Mouse (Mus musculus): Measurements from ENCODE around the gene Tada2a. TPM values are rescaled to one million over a fixed set of nuclear protein-coding genes. Genes with fewer than 3 reads are reported as not detected.

Tada2a gene
- polyA plus RNA-seq, 1 experiment from 2014 or later, result 31.0 TPM

DNA sequence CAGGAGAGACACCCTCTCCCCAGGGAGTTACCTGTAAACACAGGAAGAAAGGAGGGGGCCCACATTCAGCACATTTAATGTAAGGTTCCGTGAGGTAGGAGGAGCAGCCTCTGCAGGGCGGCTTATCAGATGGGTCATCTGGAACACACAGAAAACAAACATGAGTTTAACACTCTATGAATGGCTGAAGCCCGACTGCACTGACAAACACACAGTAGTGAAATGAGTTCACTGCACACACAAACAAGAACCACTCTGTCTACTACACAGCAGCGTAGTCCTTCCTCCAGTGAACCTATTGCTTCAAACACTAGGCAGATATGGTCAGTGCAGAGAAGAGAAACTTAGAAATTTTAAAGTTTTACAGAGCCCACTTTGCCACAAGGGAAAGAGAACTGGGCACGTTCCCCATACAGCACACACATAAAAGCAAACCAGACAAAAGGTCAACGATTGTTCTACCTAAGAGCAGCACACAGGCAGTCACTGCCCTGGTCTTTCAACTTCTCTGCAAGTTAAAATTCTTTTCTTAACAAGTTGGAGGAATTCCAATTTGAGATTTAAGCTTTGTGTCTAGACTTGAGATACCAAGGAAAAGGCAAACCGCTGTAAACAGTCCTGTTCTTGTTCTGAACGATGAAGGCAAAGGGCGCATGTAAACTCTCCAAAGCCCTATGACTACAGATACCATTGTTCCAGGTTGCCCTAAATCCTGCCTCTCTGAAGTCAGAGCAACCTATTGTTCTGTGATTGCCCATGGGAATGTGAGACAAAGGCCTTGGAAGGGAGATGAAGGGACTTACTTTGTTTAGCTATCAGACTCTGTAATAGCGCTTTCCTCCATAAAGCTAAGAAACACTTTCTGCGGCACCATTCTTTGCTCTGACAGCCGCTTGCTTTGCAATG lies 8.1 kb downstream of the Tada2a start:
- H3K4me1 ChIP-seq (ENCODE audit: control insufficient read depth, insufficient read depth, low read length), result no peaks in the 10 kb centered on the region
- no peak overlapping the region for H3K4me3 ChIP-seq (replicated peaks; ENCODE audit: low read depth, low read length)
- H3K9me3 ChIP-seq (ENCODE audit: control insufficient read depth, low read length), result no peaks in the 10 kb centered on the region
- peaks cover 81% of the 10 kb centered on the region for H3K36me3 ChIP-seq (ENCODE audit: control insufficient read depth, insufficient read depth, low read length)
- H3K27ac ChIP-seq (replicated peaks; ENCODE audit: low read depth, low read length), result no peak overlapping the region
- no peaks in the 10 kb centered on the region for H3K27me3 ChIP-seq (ENCODE audit: control insufficient read depth, insufficient read depth, low read length)
- peak; percentile 2 for DNase-seq
- 74% methylated on average over 12 of the region's 12 CpGs for WGBS
- H3K4me2 ChIP-seq (ENCODE audit: low read length), result no peak overlapping the region
- ATAC-seq (ENCODE audit: low FRiP score, low TSS enrichment), result no peak
- no peak overlapping the region for H3K9ac ChIP-seq (replicated peaks; ENCODE audit: low read length)

- 85% methylated on average over 4 of the region's 4 CpGs for WGBS
- no peak overlapping the region for H3K4me3 ChIP-seq (replicated peaks; ENCODE audit: low read depth, low read length)
- no peak overlapping the region for H3K4me2 ChIP-seq (ENCODE audit: low read length)
- no peak for ATAC-seq (ENCODE audit: low FRiP score, low TSS enrichment)
- H3K9me3 ChIP-seq (ENCODE audit: control insufficient read depth, low read length), result no peaks in the 10 kb centered on the region
- H3K4me1 ChIP-seq (ENCODE audit: control insufficient read depth, insufficient read depth, low read length), result no peaks in the 10 kb centered on the region
- peaks cover 77% of the 10 kb centered on the region for H3K36me3 ChIP-seq (ENCODE audit: control insufficient read depth, insufficient read depth, low read length)
- H3K9ac ChIP-seq (replicated peaks; ENCODE audit: low read length), result no peak overlapping the region
- DNase-seq, result no peak
- H3K27me3 ChIP-seq (ENCODE audit: control insufficient read depth, insufficient read depth, low read length), result no peaks in the 10 kb centered on the region
- H3K27ac ChIP-seq (replicated peaks; ENCODE audit: low read depth, low read length), result no peak overlapping the region
Measured at GRCm38 (mm10) chr11:84117431-84117830, 12.0 kb downstream of the Tada2a start.

DNA sequence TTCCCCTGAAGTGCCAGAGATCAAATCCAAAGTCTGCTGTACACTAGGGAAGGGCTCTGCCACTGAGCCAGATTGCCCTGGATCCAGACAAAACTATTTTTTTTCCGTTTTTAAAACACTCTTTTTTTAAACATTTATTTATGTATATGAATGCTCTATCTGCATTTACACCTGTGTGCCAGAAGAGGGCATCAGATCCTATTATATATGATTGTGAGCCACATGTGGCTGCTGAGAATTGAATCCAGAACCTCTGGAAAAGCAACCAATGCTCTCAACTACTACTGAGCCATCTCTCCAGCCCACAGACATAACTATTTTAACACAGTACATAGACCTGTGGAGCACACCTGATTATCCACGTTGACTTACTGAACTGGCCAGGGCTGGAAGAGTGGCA lies 13.2 kb downstream of the Tada2a start:
- Histone ChIP-seq H3K9ac (replicated peaks; ENCODE audit: low read length) (no peak overlapping the region), H3K4me1 (ENCODE audit: control insufficient read depth, insufficient read depth, low read length) (no peaks in the 10 kb centered on the region), H3K27me3 (ENCODE audit: control insufficient read depth, insufficient read depth, low read length) (no peaks in the 10 kb centered on the region), H3K9me3 (ENCODE audit: control insufficient read depth, low read length) (no peaks in the 10 kb centered on the region), H3K4me3 (replicated peaks; ENCODE audit: low read depth, low read length) (no peak overlapping the region), H3K27ac (replicated peaks; ENCODE audit: low read depth, low read length) (no peak overlapping the region), H3K36me3 (ENCODE audit: control insufficient read depth, insufficient read depth, low read length) (peaks cover 69% of the 10 kb centered on the region), H3K4me2 (ENCODE audit: low read length) (no peak overlapping the region)
- ATAC-seq (ENCODE audit: low FRiP score, low TSS enrichment), result no peak
- DNase-seq, result no peak
- WGBS, result 65% methylated on average over 2 of the region's 2 CpGs

- H3K27me3 ChIP-seq (ENCODE audit: control insufficient read depth, insufficient read depth, low read length), result no peaks in the 10 kb centered on the region
- DNase-seq (no peak), ATAC-seq (ENCODE audit: low FRiP score, low TSS enrichment) (no peak)
- H3K9me3 ChIP-seq (ENCODE audit: control insufficient read depth, low read length), result no peaks in the 10 kb centered on the region
- no peak overlapping the region for H3K4me2 ChIP-seq (ENCODE audit: low read length)
- 94% methylated on average over 9 of the region's 9 CpGs for WGBS
- H3K4me3 ChIP-seq (replicated peaks; ENCODE audit: low read depth, low read length), result no peak overlapping the region
- peaks cover 64% of the 10 kb centered on the region for H3K36me3 ChIP-seq (ENCODE audit: control insufficient read depth, insufficient read depth, low read length)
- no peak overlapping the region for H3K9ac ChIP-seq (replicated peaks; ENCODE audit: low read length)
- H3K4me1 ChIP-seq (ENCODE audit: control insufficient read depth, insufficient read depth, low read length), result no peaks in the 10 kb centered on the region
- H3K27ac ChIP-seq (replicated peaks; ENCODE audit: low read depth, low read length), result no peak overlapping the region
Measured at GRCm38 (mm10) chr11:84115646-84116045, 13.8 kb downstream of the Tada2a start.

DNA sequence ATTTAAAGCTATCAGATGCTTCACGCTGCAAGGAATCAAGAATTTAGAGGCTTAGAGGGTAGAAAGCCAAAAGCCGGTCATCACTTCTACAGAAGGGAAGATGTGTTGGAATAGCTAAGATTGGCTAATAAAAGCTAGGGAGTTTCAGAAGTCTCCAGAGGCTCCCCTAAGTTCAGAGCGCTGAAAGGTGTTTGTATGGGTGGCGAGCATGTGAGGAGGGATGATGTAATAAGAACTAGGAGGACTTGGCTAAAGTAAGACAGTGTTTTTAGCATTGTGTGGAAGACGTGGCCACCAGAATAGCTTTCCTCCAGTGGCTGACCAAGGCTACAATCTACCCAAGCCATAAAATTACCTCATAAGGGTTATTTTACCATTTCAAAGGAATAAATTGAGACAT lies 15.8 kb downstream of the Tada2a start:
- H3K4me1 ChIP-seq (ENCODE audit: control insufficient read depth, insufficient read depth, low read length), result no peaks in the 10 kb centered on the region
- H3K27me3 ChIP-seq (ENCODE audit: control insufficient read depth, insufficient read depth, low read length), result no peaks in the 10 kb centered on the region
- WGBS, result 95% methylated on average over 5 of the region's 5 CpGs
- DNase-seq, result no peak
- no peak overlapping the region for H3K4me2 ChIP-seq (ENCODE audit: low read length)
- peaks cover 59% of the 10 kb centered on the region for H3K36me3 ChIP-seq (ENCODE audit: control insufficient read depth, insufficient read depth, low read length)
- H3K9ac ChIP-seq (replicated peaks; ENCODE audit: low read length), result no peak overlapping the region
- no peak overlapping the region for H3K27ac ChIP-seq (replicated peaks; ENCODE audit: low read depth, low read length)
- no peaks in the 10 kb centered on the region for H3K9me3 ChIP-seq (ENCODE audit: control insufficient read depth, low read length)
- ATAC-seq (ENCODE audit: low FRiP score, low TSS enrichment), result no peak
- no peak overlapping the region for H3K4me3 ChIP-seq (replicated peaks; ENCODE audit: low read depth, low read length)

DNA sequence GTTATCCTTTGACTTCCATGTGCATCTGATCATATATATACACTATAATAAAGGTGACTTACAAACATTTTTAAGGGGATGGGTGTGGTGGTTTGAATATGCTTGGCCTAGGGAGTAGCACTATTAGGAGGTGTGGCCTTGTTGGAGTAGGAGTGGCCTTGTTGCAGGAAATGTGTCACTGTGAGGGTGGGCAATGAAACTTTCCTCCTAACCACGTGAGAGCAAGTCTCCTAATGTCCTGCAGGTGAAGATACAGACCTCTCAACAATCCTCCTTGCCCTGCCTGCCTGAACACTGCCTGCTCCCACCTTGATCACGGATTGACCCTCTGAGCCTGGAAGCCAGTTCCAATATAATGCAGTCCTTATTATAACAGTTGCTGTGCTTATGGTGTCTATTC lies 22.3 kb downstream of the Tada2a start:
- DNase-seq (no peak), ATAC-seq (ENCODE audit: low FRiP score, low TSS enrichment) (no peak)
- 84% methylated on average over 2 of the region's 2 CpGs for WGBS
- Histone ChIP-seq H3K9me3 (ENCODE audit: control insufficient read depth, low read length) (no peaks in the 10 kb centered on the region), H3K4me2 (ENCODE audit: low read length) (no peak overlapping the region), H3K9ac (replicated peaks; ENCODE audit: low read length) (no peak overlapping the region), H3K27ac (replicated peaks; ENCODE audit: low read depth, low read length) (no peak overlapping the region), H3K27me3 (ENCODE audit: control insufficient read depth, insufficient read depth, low read length) (no peaks in the 10 kb centered on the region), H3K36me3 (ENCODE audit: control insufficient read depth, insufficient read depth, low read length) (peaks cover 80% of the 10 kb centered on the region), H3K4me1 (ENCODE audit: control insufficient read depth, insufficient read depth, low read length) (no peaks in the 10 kb centered on the region), H3K4me3 (replicated peaks; ENCODE audit: low read depth, low read length) (no peak overlapping the region)

GRCm38 (mm10) chr11:84104036-84104435 lies 25.4 kb downstream of the Tada2a start:
- H3K9me3 ChIP-seq (ENCODE audit: control insufficient read depth, low read length), result no peaks in the 10 kb centered on the region
- 93% methylated on average over 6 of the region's 6 CpGs for WGBS

GRCm38 (mm10) chr11:84101182-84101581 lies 28.2 kb downstream of the Tada2a start:
- Histone ChIP-seq H3K4me1 (ENCODE audit: control insufficient read depth, insufficient read depth, low read length) (no peaks in the 10 kb centered on the region), H3K27me3 (ENCODE audit: control insufficient read depth, insufficient read depth, low read length) (no peaks in the 10 kb centered on the region), H3K4me2 (ENCODE audit: low read length) (no peak overlapping the region), H3K36me3 (ENCODE audit: control insufficient read depth, insufficient read depth, low read length) (peaks cover 70% of the 10 kb centered on the region), H3K27ac (replicated peaks; ENCODE audit: low read depth, low read length) (no peak overlapping the region), H3K4me3 (replicated peaks; ENCODE audit: low read depth, low read length) (no peak overlapping the region), H3K9me3 (ENCODE audit: control insufficient read depth, low read length) (no peaks in the 10 kb centered on the region), H3K9ac (replicated peaks; ENCODE audit: low read length) (no peak overlapping the region)
- ATAC-seq (ENCODE audit: low FRiP score, low TSS enrichment) (no peak), DNase-seq (peak; percentile 25)

More at GRCm38 (mm10) chr11:84104036-84104435, 25.4 kb downstream of the Tada2a start:
- H3K9ac ChIP-seq (replicated peaks; ENCODE audit: low read length), result no peak overlapping the region
- DNase-seq (no peak), ATAC-seq (ENCODE audit: low FRiP score, low TSS enrichment) (no peak)
- no peaks in the 10 kb centered on the region for H3K4me1 ChIP-seq (ENCODE audit: control insufficient read depth, insufficient read depth, low read length)
- no peak overlapping the region for H3K4me2 ChIP-seq (ENCODE audit: low read length)
- H3K27me3 ChIP-seq (ENCODE audit: control insufficient read depth, insufficient read depth, low read length), result no peaks in the 10 kb centered on the region
- H3K27ac ChIP-seq (replicated peaks; ENCODE audit: low read depth, low read length), result no peak overlapping the region
- H3K36me3 ChIP-seq (ENCODE audit: control insufficient read depth, insufficient read depth, low read length), result peaks cover 85% of the 10 kb centered on the region
- H3K4me3 ChIP-seq (replicated peaks; ENCODE audit: low read depth, low read length), result no peak overlapping the region
